Mouse (Mus musculus): ENCODE measurements around the gene Pear1.

The Pear1 gene

DNA sequence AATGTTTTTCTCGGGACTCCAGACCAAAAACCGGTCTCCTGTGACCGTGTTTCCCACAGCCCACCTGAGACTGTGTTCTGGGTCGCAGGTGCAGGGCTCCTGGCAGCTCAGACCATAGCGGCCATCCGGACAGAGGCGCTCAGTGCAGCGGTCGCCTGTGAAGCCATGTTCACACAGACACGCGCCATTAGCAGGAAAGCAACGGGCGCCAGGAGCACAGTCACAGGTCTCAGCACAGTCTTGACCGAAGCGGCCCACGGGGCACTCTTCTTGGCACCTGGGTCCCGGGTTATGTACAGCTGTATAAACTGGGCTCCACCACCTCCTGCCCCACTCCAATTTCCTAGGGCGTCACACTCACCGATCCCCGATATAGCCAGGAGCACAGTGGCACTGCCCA, 67.6 kb downstream of the Pear1 start:
- no peaks in the 10 kb centered on the region for H3K9me3 ChIP-seq (ENCODE audit: low read length)
- no peak for TF ChIP-seq CTCF (conservative IDR thresholded peaks at IDR 0.05; ENCODE audit: low read length)
- peaks cover 48% of the 10 kb centered on the region for H3K4me1 ChIP-seq (replicated peaks; ENCODE audit: low read depth, low read length)
- H3K4me3 ChIP-seq (replicated peaks; ENCODE audit: low read length): peak overlapping the region; percentile 73
- no peaks in the 10 kb centered on the region for H3K36me3 ChIP-seq (ENCODE audit: insufficient read depth, low read length)
- H3K27me3 ChIP-seq (ENCODE audit: insufficient read depth, low read length): peaks cover 73% of the 10 kb centered on the region

GRCm38 (mm10) chr3:87755964-87756363, 68.1 kb downstream of the Pear1 start:
- Histone ChIP-seq H3K9me3 (ENCODE audit: low read length) (no peaks in the 10 kb centered on the region), H3K27me3 (ENCODE audit: insufficient read depth, low read length) (peaks cover 78% of the 10 kb centered on the region), H3K4me3 (replicated peaks; ENCODE audit: low read length) (peak overlapping the region; percentile 73), H3K36me3 (ENCODE audit: insufficient read depth, low read length) (no peaks in the 10 kb centered on the region), H3K4me1 (replicated peaks; ENCODE audit: low read depth, low read length) (peaks cover 49% of the 10 kb centered on the region)
- TF ChIP-seq CTCF (conservative IDR thresholded peaks at IDR 0.05; ENCODE audit: low read length) (peak; percentile 60), NANOG (IDR thresholded peaks at IDR 0.05; ENCODE audit: borderline replicate concordance, low read length) (no peak), POU5F1 (IDR thresholded peaks at IDR 0.05; ENCODE audit: borderline replicate concordance, low read length) (no peak)

DNA sequence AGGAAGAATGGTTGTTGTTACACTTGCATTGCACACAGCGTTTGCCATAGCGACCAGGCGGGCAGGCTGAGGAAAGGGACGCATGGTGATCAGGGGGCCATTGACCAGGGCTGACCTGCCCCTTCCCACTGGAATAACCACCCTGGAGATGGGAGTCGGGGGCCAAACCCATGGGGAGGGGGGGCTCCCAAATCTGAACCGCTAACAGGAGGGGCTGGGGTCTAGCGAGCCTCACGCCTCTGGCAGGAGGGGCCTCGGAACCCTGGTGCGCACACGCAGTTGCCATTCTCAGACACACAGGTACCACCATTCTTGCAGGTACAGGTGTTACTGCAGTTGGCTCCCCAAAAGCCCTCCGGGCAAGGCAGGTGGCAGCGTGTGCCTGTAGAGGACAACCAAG, 70.3 kb downstream of the Pear1 start:
- Histone ChIP-seq H3K4me1 (replicated peaks; ENCODE audit: low read depth, low read length) (peaks cover 40% of the 10 kb centered on the region), H3K36me3 (ENCODE audit: insufficient read depth, low read length) (no peaks in the 10 kb centered on the region), H3K9me3 (ENCODE audit: low read length) (no peaks in the 10 kb centered on the region), H3K27me3 (ENCODE audit: insufficient read depth, low read length) (peaks cover 86% of the 10 kb centered on the region), H3K4me3 (replicated peaks; ENCODE audit: low read length) (no peak overlapping the region)
- no peak for TF ChIP-seq NANOG (IDR thresholded peaks at IDR 0.05; ENCODE audit: borderline replicate concordance, low read length)
- TF ChIP-seq CTCF (conservative IDR thresholded peaks at IDR 0.05; ENCODE audit: low read length): no peak
- TF ChIP-seq POU5F1 (IDR thresholded peaks at IDR 0.05; ENCODE audit: borderline replicate concordance, low read length): no peak

DNA sequence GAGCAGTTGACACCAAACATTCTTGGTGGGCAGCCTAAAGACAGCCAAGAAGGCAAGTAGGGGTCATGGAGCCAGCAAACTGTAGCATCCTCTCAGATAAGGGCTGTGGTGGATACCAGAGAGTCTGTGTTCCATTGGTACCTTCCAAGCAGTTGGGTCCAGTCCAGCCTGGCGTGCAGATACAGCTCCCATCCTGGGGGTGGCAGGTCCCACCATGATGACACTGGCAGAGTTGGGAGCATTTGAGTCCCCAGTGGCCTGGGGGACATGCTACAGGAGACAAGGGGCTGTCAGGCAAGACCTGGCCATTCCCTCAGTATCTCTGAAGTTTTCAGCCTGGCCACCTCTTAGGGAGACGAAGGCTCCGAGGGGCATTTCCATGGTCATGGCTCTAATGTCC, 71.5 kb downstream of the Pear1 start:
- TF ChIP-seq NANOG (IDR thresholded peaks at IDR 0.05; ENCODE audit: borderline replicate concordance, low read length) (no peak), CTCF (conservative IDR thresholded peaks at IDR 0.05; ENCODE audit: low read length) (no peak), POU5F1 (IDR thresholded peaks at IDR 0.05; ENCODE audit: borderline replicate concordance, low read length) (no peak)
- Histone ChIP-seq H3K4me3 (replicated peaks; ENCODE audit: low read length) (no peak overlapping the region), H3K36me3 (ENCODE audit: insufficient read depth, low read length) (no peaks in the 10 kb centered on the region), H3K4me1 (replicated peaks; ENCODE audit: low read depth, low read length) (peaks cover 41% of the 10 kb centered on the region), H3K9me3 (ENCODE audit: low read length) (no peaks in the 10 kb centered on the region), H3K27me3 (ENCODE audit: insufficient read depth, low read length) (peaks cover 89% of the 10 kb centered on the region)

DNA sequence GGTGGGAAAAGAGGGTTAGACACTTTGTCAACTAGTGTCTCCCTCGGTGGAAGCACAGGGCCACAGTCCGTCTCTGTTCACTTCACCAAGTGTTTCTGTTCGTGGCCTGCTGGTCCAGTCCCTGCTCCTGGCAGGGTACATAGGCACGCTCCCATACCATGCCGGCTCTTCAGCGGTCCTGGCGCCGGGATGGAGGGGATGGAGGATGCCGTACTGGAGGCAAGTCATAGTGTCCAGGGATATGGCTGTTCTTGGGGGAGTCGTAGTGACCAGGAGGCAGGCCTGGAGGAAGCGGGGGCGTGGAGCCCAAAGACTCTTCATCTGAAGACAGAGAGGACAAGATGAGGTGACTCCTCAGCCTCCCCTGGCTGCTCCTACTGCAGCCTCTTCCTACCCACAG, 74.1 kb downstream of the Pear1 start:
- H3K9me3 ChIP-seq (ENCODE audit: low read length): no peaks in the 10 kb centered on the region
- H3K4me3 ChIP-seq (replicated peaks; ENCODE audit: low read length): no peak overlapping the region

GRCm38 (mm10) chr3:87749036-87749435, 75.1 kb downstream of the Pear1 start:
- Histone ChIP-seq H3K36me3 (ENCODE audit: insufficient read depth, low read length) (no peaks in the 10 kb centered on the region), H3K4me3 (replicated peaks; ENCODE audit: low read length) (peak overlapping the region; percentile 35; the same call in 1 of the 2 replicates), H3K9me3 (ENCODE audit: low read length) (no peaks in the 10 kb centered on the region), H3K27me3 (ENCODE audit: insufficient read depth, low read length) (peaks cover 78% of the 10 kb centered on the region), H3K4me1 (replicated peaks; ENCODE audit: low read depth, low read length) (peaks cover 37% of the 10 kb centered on the region)
- TF ChIP-seq CTCF (conservative IDR thresholded peaks at IDR 0.05; ENCODE audit: low read length) (peak; percentile 72), NANOG (IDR thresholded peaks at IDR 0.05; ENCODE audit: borderline replicate concordance, low read length) (no peak)

More for the DNA sequence above, 74.1 kb downstream of the Pear1 start:
- H3K36me3 ChIP-seq (ENCODE audit: insufficient read depth, low read length): no peaks in the 10 kb centered on the region
- no peak for TF ChIP-seq NANOG (IDR thresholded peaks at IDR 0.05; ENCODE audit: borderline replicate concordance, low read length)
- H3K4me1 ChIP-seq (replicated peaks; ENCODE audit: low read depth, low read length): peaks cover 36% of the 10 kb centered on the region
- H3K27me3 ChIP-seq (ENCODE audit: insufficient read depth, low read length): peaks cover 88% of the 10 kb centered on the region

- H3K9me3 ChIP-seq (ENCODE audit: low read length): no peaks in the 10 kb centered on the region
- TF ChIP-seq NANOG (IDR thresholded peaks at IDR 0.05; ENCODE audit: borderline replicate concordance, low read length) (no peak), CTCF (conservative IDR thresholded peaks at IDR 0.05; ENCODE audit: low read length) (no peak), POU5F1 (IDR thresholded peaks at IDR 0.05; ENCODE audit: borderline replicate concordance, low read length) (no peak)
- peak within 1 kb of the TSS; percentile 35; the same call in 1 of the 2 replicates for H3K4me3 ChIP-seq (replicated peaks; ENCODE audit: low read length)
- peaks cover 72% of the 10 kb centered on the region for H3K27me3 ChIP-seq (ENCODE audit: insufficient read depth, low read length)
- peaks cover 32% of the 10 kb centered on the region for H3K4me1 ChIP-seq (replicated peaks; ENCODE audit: low read depth, low read length)
- no peaks in the 10 kb centered on the region for H3K36me3 ChIP-seq (ENCODE audit: insufficient read depth, low read length)
These were observed 75.7 kb downstream of the Pear1 start, which contains the start of gene Lrrc71 for GRCm38 (mm10) chr3:87748431-87748830. Lrrc71 (minus strand) TSS chr3:87748625.

DNA sequence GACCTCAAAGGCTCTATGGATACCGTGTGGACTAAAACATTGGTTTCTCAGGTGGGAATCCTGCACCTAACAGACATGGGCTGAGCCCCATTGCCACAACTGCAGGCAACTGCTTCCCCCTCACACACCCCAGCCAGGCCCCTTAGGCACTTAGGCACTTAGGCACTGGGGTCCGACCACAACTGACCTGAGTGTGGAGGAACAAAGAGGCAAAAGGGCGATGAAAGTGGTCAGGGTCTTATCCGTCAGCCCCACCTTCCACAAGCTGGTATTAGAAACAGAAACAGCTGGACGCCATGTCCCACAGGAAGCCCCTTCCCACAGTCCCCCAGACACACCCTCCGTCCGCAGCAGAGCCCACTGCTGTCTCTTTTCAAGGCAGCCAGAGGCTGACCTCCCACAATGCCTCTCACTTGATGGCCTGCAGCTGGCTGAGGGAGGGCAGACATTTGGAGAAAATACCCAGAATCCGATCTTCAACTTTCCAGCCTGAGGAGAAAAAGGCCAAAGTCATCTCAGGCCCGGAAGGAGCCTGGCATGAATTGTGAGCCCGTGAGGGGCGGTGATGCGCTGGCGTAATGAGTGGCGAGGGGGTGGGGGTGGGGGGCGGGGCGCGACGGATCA, 79.0 kb downstream of the Pear1 start:
- Histone ChIP-seq H3K27me3 (ENCODE audit: insufficient read depth, low read length) (peaks cover 46% of the 10 kb centered on the region), H3K4me3 (replicated peaks; ENCODE audit: low read length) (no peak overlapping the region), H3K4me1 (replicated peaks; ENCODE audit: low read depth, low read length) (peaks cover 26% of the 10 kb centered on the region), H3K36me3 (ENCODE audit: insufficient read depth, low read length) (no peaks in the 10 kb centered on the region), H3K9me3 (ENCODE audit: low read length) (no peaks in the 10 kb centered on the region)
- TF ChIP-seq POU5F1 (IDR thresholded peaks at IDR 0.05; ENCODE audit: borderline replicate concordance, low read length) (no peak), CTCF (conservative IDR thresholded peaks at IDR 0.05; ENCODE audit: low read length) (no peak), NANOG (IDR thresholded peaks at IDR 0.05; ENCODE audit: borderline replicate concordance, low read length) (no peak)

- H3K36me3 ChIP-seq (ENCODE audit: insufficient read depth, low read length): peaks cover under 1% of the 10 kb centered on the region; the same call in 1 of the 2 replicates
- TF ChIP-seq CTCF (conservative IDR thresholded peaks at IDR 0.05; ENCODE audit: low read length): no peak
- no peak for TF ChIP-seq POU5F1 (IDR thresholded peaks at IDR 0.05; ENCODE audit: borderline replicate concordance, low read length)
- no peak for TF ChIP-seq NANOG (IDR thresholded peaks at IDR 0.05; ENCODE audit: borderline replicate concordance, low read length)
These were observed 80.2 kb downstream of the Pear1 start for GRCm38 (mm10) chr3:87743927-87744326.

More at GRCm38 (mm10) chr3:87743927-87744326, 80.2 kb downstream of the Pear1 start:
- peaks cover 26% of the 10 kb centered on the region for H3K4me1 ChIP-seq (replicated peaks; ENCODE audit: low read depth, low read length)
- peaks cover 36% of the 10 kb centered on the region for H3K27me3 ChIP-seq (ENCODE audit: insufficient read depth, low read length)
- no peak overlapping the region for H3K4me3 ChIP-seq (replicated peaks; ENCODE audit: low read length)
- H3K9me3 ChIP-seq (ENCODE audit: low read length): no peaks in the 10 kb centered on the region
